Mouse (Mus musculus) embryo, embryonic 10 days (tissue): Measurements from ENCODE around the gene Mars.
"Not testable (repeated sequence)": the region's sequence is repeated elsewhere in the genome, so short reads cannot be mapped to it uniquely, and the experiment has no call there.

Source experiments
- DNase-seq: peaks from one replicate; pipeline ENCODE4 v3.0.0-alpha.2; 2015; ENCODE audit warnings: low spot score

Mars gene

DNA sequence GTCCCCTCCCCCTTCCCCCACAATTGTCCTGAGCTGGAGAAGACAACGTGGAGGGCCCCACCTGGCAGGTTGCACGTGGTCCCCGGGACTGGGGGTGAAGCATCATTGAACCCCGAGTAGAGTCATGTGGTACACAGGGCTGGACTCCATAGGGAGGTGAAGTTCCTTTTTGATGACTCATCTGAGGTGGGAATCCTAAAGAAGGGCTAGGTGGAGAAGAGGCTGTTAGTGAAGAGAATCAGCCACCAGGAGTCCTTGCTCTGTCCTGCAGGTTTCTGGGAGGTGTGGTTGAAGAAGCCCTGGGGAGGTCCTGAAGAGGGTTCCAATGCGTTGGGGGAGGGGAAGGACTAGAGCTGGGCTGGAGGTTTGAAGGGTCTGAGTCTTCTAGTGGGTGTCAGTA, 25.4 kb upstream of the Mars start:
- DNase-seq, result no peak

DNA sequence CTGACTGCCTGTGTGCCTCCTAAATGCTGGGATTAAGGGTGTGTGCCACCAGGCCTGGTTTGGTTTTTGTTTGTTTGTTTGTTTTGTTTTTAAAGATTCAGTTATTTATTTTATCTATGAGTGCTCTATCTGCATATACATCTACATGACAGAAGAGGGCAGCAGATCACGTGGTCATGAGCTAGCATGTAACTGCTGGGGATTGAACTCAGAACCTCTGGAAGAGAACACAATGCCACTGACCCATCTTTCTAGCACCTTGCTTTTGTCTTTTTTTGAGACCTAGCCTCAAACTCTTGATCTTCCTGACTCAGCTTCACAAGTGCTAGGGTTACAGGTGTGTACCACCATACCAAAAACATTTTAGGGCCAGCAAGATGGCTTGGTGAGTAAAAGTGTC, 23.7 kb upstream of the Mars start:
- no peak for DNase-seq

DNA sequence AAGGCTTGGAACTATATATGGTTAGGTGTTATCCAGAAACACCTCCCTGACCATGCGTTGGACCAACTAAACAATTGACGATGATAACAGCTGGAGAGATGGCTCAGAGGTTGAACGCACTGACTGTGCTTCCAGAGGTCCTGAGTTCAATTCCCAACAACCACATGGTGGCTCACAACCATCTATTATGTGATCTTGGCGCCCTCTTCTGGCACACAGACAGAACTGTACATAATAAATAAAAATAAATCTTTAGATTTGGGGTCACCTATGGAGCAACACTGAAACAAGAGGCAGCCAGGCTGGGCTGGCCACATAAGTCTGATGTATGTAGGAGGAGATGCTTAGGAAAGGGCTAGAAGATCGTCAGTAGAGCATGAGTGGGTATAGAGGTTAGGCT, 21.6 kb upstream of the Mars start:
- DNase-seq, result peak; percentile 55

DNA sequence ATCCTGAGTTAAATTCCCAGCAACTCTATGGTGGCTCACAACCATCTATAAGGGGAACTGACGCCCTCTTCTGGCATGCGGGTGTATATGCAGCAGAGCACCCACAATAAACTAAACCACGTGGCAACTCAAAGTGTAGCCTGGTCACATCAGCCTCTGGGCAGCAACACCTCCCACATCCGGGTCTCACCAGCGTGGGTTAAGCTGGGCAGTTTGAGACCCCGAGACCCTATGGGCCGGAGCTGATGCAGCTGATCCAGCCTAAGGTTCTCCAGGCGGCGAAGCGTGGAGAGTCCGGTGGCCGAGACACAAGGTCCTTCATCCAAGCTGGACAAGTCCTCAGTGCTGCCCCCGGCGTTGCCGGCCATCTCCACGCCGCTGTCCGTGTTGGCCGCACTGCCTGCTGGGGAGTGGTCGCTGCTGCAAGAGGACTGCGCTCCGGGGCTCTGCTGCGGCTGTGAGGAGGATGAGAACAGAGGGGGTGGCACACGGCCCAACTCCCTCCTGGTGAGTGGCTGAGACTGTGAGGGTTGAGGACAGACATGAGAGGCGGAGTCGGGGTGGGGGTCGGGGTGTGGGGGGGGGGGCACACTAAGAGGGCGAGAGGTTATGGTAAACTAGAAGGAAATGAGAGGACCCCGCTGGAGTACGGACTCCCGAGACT, 20.8 kb upstream of the Mars start:
- DNase-seq, result peak; percentile 60

DNA sequence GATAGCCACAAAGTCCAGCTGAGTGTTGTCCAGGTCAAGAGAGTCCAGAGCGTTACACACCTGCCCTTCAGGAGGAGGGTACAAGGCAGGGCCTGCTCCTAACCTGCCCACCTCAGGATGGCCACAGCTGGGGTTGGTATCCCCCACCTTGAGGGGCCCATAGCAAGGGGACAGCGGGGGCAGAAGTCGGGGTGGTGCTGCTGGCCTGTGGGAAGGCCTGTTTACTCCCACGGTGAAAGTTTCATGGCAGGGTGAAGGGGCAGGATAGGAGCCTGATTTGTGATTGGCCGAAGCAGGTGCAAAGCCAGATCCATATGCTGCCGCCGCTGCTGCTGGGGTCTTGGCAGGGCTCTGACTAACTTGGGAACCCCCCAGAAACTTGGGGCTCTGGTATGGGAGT, 18.6 kb upstream of the Mars start:
- no peak for DNase-seq

DNA sequence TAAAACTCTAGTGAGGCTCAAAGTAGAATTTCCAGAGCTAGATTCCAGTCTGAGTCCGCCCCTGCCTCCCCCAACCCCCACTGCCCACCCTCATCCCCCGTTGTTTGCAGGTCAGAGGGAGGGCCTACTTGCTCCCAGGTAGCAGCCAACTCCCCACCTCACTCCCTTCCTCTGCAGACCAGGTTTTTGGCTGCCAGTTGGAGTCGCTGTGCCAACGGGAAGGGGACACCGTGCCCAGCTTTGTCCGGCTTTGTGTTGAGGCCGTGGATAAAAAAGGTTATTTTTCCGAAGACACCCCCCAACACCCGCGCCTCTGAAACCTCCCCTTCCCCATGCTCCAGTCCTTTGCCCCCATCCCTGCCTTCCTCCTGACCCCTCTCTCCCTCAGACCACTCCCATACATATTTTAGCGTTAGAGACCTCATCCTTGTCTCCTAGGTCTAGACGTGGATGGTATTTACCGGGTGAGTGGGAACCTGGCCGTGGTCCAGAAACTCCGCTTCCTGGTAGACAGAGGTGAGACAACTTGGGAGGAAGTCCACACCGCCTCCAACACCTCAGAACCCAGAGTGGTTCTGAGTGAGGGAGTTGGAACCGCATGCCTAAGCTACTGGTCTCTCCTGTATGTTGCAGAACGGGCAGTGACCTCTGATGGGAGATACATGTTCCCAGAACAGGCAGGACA, 16.0 kb upstream of the Mars start:
- DNase-seq, result no peak

DNA sequence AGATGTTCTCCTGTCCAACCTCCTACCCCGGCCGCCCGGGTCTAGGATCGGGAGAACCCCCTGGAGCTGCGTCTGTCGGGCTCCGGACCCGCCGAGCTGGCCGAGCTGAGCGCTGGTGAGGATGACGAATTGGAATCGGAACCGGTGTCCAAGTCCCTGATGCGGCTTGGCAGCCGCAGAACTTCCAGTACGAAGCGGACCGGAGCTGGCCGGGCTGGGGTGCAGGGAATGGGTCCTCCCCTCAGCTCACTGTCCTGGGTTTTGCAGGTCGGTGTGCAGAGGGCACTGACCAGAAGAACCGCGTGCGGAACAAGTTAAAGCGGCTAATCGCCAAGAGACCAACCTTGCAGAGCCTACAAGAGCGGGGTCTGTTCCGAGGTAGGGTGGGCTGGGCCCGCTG, 15.2 kb upstream of the Mars start:
- DNase-seq, result no peak

DNA sequence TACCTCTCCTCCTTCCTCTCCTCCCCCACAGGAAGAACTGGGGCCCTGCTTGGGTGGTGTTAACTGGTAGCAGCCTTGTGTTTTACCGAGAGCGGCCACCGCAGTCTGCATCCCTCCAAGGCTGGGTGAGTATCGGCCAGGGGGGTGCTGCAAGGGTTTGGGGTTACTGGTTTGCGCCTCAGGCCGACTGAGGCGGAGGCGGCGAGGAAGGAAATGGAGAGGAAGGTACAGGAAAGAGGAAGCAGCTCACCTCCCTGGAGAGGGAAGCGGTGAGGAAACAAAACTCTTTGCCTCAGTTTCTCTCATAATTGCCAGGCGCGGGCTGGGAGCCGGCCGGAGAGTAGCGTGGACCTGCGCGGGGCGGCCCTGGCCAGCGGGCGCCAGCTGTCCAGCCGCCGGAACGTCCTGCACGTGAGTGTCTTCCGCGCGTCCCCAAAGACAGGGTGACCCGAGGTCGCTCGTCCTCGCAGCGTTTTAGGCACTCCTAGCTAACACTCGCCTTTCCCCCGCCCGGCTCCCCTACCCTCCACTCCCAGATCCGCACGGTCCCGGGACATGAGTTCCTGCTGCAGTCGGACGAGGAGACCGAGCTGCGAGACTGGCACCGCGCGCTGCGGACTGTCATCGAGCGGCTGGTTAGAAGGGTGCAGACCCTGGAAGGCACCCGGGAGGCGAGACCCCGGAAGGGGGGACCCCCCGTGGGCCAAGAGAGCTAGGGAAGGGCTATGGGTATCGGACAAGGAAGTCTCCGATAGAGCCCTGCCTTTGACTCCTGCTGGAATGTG, 14.6 kb upstream of the Mars start:
- peak; percentile 55 for DNase-seq

DNA sequence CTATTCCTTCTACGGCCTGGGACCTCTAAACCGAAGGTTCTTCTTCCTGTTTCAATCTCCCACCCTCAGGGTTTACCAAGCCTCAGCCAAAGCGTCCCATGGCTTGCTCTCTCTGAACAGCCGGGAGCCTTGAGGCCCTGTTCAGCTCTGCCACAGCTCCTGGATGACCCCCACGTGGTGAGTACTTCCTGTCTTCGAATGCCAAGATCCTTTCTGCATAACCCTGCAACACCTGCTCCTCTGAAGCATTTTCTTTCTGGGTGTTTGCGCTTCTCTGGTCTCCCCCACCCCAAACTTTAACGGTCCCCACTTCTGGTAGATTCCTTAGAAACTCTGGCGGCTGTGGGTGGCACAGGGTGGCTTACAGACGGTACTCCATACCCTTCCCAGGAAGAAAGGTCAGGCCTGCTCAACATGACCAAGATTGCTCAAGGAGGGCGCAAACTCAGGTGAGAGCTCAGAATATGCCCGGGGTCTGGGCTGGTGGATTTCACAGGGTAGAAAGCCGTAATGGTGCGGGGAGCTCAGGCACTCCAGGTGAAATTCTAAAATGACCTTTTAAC, 13.9 kb upstream of the Mars start:
- DNase-seq, result no peak

DNA sequence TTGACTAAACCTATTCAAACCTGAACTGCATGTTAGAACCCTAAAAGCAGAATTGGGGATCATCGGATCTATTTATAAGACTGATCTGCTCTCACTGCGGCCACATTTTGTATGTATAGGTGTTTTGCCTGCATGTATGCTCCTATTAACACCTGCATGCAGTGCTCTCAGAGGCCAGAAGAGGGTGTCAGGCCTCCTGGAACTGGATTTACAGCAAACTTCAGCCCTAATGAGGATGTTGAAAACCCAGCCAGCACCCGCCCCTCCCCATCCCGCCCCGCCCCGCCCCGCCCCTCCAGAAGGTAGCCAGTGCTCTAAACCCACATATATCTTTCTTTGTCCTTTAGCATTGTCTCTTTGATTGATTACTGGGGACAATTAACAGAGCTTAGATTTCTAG, 12.9 kb upstream of the Mars start:
- peak; percentile 76 for DNase-seq

DNA sequence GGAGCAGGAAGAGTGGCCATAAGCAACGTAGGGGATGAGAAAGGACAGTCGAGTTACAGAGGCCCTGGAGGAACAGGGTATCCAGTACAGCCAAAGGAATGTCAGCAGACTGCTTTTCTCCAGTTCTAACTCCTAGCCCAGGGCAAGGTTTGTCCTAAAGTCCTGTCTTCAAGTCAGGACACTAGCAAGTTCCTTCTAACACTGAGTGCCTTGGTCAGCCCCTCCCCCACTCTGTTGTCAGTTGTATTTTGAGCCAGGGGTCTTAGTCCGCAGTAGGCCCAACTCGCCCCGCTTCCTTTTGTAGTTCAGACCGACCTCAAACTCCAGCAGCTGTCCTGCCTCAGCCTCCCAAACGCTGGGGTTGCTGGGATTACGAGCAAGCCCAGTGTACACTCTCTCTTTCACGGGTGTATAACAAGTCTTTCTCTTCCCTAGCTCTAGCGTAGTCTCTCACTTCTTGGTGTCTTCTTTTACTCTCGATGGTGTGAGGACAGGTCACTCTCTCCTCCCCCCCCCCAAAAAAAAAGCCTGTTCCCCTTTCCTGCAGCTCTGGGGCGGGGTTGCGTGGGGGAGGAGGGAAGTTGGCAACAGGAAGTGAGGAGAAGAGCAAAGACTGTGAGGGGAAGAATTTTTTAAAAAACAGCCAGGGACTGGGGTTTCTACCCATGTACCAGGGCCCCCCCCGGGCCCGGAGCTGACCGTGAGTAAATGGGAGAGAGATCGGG, 11.7 kb upstream of the Mars start:
- no peak for DNase-seq

DNA sequence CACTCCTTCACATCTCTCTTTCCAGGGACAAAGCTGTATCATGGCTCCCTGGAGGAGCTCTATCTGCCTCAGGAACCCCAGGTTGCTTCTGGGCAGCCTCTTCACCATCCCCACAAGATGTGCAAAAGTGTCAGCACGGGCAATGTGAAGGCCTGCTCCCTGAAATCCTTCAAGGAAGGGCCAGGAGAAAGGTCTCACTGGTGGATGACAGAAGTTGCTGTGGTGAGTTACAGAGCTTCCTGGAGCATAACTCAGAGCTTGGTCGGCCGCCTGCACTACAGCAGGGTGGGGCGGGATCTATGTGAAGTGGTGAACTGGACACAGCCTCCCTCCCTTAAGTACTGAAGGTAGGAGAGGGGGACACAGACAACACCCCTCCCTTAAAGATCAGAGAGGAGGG, 11.1 kb upstream of the Mars start:
- no peak for DNase-seq

DNA sequence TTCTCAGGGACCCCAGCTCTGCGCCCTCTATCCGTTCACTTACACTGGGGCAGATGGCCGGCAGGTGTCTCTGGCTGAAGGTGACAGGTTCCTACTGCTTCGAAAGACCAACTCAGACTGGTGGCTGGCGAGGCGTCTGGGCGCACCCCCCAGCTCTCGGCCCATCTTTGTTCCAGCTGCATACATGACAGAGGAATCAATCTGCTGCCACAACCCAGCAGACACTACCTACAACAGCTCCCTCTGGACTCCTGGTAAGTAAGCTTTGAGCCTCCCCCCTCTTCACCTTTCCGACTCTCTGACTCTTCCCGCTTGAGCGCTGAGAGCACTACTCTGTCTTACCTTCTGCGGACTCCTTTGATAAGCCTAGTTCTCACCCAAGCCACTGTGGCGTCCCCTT, 10.6 kb upstream of the Mars start:
- no peak for DNase-seq

DNA sequence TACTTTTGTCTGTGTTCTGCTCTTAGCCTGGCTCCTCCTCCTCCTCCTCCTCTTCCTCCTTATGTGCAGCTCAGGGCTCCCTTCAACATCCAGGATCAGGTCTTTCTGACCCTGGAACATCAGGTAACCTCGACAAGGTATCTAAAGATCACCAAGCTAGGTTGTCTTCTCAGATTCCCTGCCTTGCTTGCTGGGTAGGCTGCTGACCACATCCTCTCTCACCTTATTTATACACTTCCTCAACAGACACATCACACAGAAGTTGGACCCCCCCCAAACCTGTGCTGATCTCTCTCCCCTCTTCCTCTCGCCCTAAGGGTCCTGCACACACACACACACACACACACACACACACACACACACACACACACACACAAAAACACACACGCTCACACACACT, 10.0 kb upstream of the Mars start, which contains the start of gene Arhgap9:
Gene Arhgap9 (plus strand): TSS at position 344 of the 400 bp plus-strand sequence.
- no peak for DNase-seq

DNA sequence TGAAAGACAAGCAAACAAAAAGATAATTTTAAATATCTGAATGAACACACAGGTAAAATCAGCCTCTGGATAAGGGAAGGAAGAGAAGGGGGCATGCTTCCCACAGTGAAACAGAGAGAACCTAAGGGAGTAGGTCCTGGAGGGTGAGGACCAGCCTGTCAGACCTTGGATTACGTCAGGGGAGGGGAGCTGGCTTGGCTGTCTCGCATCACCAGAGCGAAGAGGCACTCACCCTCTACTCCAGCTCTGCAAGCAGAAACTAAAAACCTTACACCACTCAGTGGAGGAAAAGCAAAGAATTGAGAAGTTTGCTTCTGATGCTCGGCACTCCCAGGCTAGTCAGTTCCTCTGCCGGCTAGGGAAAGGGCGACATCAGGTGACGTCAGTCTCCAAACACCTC, 8.4 kb upstream of the Mars start:
- no peak for DNase-seq

DNA sequence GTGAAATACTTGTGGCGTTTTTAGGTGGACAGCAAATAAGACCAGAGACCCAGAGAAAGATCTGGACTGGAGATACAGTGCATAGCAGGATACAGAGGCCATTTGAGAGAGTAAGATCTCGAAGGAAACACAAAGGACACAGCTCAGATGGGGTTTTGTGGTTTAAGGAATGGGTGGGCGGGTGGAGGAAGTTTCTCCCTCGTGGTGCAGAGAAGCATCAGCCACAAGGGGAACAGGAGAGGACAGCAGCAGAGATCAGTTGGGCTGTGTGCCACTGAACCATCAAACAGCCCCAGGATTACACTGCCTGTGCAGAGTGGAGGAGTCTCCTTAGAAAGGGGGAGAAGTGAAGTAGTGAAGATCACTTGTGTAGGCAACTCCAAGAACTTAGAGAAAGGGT, 6.4 kb upstream of the Mars start:
- DNase-seq, result no peak

DNA sequence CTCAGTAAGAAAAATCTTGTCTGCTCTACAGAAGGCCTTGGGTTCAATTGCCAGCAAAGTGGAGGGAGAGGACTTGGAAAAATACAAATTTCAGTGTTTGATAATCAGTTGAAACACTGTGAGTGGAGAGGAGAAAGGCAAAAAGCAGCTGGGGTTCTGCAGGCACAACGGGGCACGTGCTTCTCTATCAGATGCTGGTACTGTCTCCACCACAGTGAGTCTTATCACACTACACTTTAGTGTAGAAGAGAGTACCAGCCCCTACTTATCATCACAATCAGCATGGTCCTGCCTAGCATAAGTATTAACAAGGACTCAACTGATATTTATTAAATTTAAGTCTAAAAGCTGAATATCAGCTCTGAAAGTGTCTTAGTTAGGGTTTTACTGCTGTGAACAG, 5.7 kb upstream of the Mars start:
- DNase-seq, result no peak

DNA sequence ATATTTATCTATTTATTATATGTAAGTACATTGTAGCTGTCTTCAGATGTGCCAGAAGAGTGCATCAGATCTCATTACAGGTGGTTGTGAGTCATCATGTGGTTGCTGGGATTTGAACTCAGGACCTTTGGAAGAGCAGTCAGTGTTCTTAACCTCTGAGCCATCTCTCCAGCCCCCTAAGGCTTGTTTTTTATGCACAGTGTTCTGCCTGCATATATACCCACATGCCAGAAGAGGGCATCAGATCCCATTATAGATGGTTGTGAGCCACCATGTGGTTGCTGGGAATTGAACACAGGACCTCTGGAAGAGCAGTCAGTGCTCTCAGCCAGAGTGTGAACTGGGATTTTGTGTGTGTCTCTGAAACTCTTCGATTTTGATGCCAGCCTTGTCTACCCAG, 3.4 kb upstream of the Mars start:
- DNase-seq, result not testable (repeated sequence)

DNA sequence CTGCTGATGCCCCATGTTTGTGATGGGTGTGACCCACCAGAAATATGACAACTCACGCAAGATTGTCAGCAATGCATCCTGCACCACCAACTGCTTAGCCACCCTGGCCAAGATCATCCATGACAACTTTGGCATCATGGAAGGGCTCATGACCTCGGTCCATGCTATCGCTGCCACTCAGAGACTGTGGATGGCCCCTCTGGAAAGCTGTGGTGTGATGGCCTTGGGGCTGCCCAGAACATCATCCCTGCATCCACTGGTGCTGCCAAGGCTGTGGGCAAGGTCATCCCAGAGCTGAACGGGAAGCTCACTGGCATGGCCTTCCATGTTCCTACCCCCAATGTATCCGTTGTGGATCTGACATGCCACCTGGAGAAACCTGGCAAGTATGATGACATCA, 1.9 kb upstream of the Mars start:
- not testable (repeated sequence) for DNase-seq

DNA sequence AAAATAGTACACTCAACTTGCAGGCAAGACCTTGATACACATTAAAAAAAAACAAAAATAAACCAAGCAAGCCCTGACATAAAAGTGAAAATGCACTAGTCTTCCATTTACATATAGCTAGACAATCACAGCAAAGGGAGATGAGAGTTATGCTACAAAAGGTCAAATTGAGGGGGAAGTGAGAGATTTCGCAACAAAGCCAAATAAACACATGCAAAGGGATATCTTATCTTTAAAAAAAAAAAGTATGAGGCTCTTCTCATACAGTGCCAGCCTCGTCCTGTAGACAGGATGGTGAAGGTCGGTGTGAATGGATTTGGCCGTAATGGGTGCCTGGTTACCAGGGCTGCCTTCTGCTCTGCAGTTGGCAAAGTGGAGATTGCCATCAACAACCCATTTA, 1.3 kb upstream of the Mars start:
- DNase-seq, result no peak

DNA sequence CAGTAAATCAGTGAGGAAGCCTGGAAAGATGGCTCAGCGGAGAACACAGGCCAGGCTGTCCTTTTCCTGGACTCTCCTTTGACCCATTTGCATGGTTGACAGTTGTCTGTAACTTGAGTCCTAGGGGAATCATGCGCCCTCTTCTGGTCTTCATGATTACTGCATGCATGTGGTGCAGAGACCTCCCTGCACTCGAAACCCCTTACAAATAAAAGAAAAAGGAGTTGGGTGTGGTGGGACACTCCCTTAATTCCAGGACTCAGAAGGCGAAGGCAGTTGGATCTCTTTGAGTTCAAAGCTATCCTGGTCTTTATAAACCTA, 730 bp upstream of the Mars start:
- peak; percentile 94 for DNase-seq
